Comparison of ENCODE assay signal across 8 mouse cellular contexts in genomic region chr4:129622803-129623535, GRCm38 (mm10). TPM values are rescaled to one million over a fixed set of nuclear protein-coding genes. Genes with fewer than 3 reads are reported as not detected.
DNase-seq lines count a peak whose midpoint lies in the region; ATAC-seq and TF ChIP-seq lines count a peak whose summit lies in the region.

No protein-coding gene starts in this region.

- no peak for TF ChIP-seq CTCF in lung, embryonic 14.5 days (IDR thresholded peaks at IDR 0.05; ENCODE audit: low read depth)

- H3K27me3 ChIP-seq in lung, embryonic 14.5 days (ENCODE audit: insufficient read depth, low read length) = no peaks in the 10 kb centered on the region
- H3K27me3 ChIP-seq in embryonic facial prominence, embryonic 11.5 days (ENCODE audit: control insufficient read depth, insufficient read depth, low read length) = no peaks in the 10 kb centered on the region
- no peaks in the 10 kb centered on the region for H3K27me3 ChIP-seq in neural tube, embryonic 13.5 days

- H3K27ac ChIP-seq in lung, embryonic 14.5 days (ENCODE audit: low read depth) = peak overlapping the region; percentile 83
- 0 out of 2 replicates have a peak overlapping the region, but pooled peaks have one; percentile 71 for H3K27ac ChIP-seq in embryonic facial prominence, embryonic 11.5 days (replicated peaks; ENCODE audit: low read depth, low read length)
- peak overlapping the region; percentile 94 for H3K27ac ChIP-seq in neural tube, embryonic 13.5 days (replicated peaks)

- 15% methylated on average over 8 of the region's 8 CpGs for WGBS in lung, embryonic 14.5 days
- 24% methylated on average over 8 of the region's 8 CpGs for WGBS in embryonic facial prominence, embryonic 11.5 days
- WGBS in neural tube, embryonic 13.5 days = 26% methylated on average over 8 of the region's 8 CpGs

- peak overlapping the region; percentile 65 for H3K4me2 ChIP-seq in lung, embryonic 14.5 days
- H3K4me2 ChIP-seq in embryonic facial prominence, embryonic 11.5 days (ENCODE audit: low read depth, low read length) = peak overlapping the region; percentile 73
- peak overlapping the region; percentile 89 for H3K4me2 ChIP-seq in neural tube, embryonic 13.5 days

- H3K9me3 ChIP-seq in lung, embryonic 14.5 days (ENCODE audit: low read depth, low read length) = no peaks in the 10 kb centered on the region
- H3K9me3 ChIP-seq in embryonic facial prominence, embryonic 11.5 days (replicated peaks; ENCODE audit: control insufficient read depth, low read length) = no peaks in the 10 kb centered on the region
- no peaks in the 10 kb centered on the region for H3K9me3 ChIP-seq in neural tube, embryonic 13.5 days

- peaks cover 25% of the 10 kb centered on the region for H3K36me3 ChIP-seq in lung, embryonic 14.5 days (ENCODE audit: insufficient read depth)
- peaks cover 6% of the 10 kb centered on the region for H3K36me3 ChIP-seq in embryonic facial prominence, embryonic 11.5 days (replicated peaks; ENCODE audit: control insufficient read depth, insufficient read depth, low read depth, low read length)
- peaks cover 28% of the 10 kb centered on the region for H3K36me3 ChIP-seq in neural tube, embryonic 13.5 days

- ATAC-seq in lung, embryonic 14.5 days (ENCODE audit: insufficient read depth) = no peak
- ATAC-seq in embryonic facial prominence, embryonic 11.5 days (replicated peaks; ENCODE audit: insufficient number of reproducible peaks, low FRiP score, low TSS enrichment, low read depth) = no peak
- no peak for ATAC-seq in neural tube, embryonic 13.5 days (ENCODE audit: low read depth)

- H3K4me1 ChIP-seq in lung, embryonic 14.5 days (ENCODE audit: insufficient read depth) = peaks cover 18% of the 10 kb centered on the region; the same call in 1 of the 2 replicates
- peaks cover 4% of the 10 kb centered on the region; the same call in 1 of the 2 replicates for H3K4me1 ChIP-seq in embryonic facial prominence, embryonic 11.5 days (ENCODE audit: control insufficient read depth, insufficient read depth, low read length)
- H3K4me1 ChIP-seq in neural tube, embryonic 13.5 days (replicated peaks) = peaks cover 53% of the 10 kb centered on the region

- DNase-seq in lung, embryonic 14.5 days = no peak
- no peak for DNase-seq in lung, adult 18-20 months
- DNase-seq in embryonic facial prominence, embryonic 11.5 days (ENCODE audit: low spot score) = no peak
- DNase-seq in induced T-regulatory cell, adult 2 months (ENCODE audit: low read depth) = peak; percentile 39
- no peak for DNase-seq in frontal cortex, postnatal 14 days (ENCODE audit: low spot score in 2 of 2)
- DNase-seq in thymus, postnatal 14 days = no peak
- no peak for DNase-seq in right cerebral cortex, adult 2 months (ENCODE audit: low spot score in 2 of 2)

- H3K4me3 ChIP-seq in lung, embryonic 14.5 days (ENCODE audit: low read depth, low read length) = peak overlapping the region; percentile 52
- H3K4me3 ChIP-seq in embryonic facial prominence, embryonic 11.5 days (ENCODE audit: low read depth, low read length) = peak overlapping the region; percentile 61
- H3K4me3 ChIP-seq in neural tube, embryonic 13.5 days = peak overlapping the region; percentile 73

- peak overlapping the region; percentile 68 for H3K9ac ChIP-seq in lung, embryonic 14.5 days
- H3K9ac ChIP-seq in embryonic facial prominence, embryonic 11.5 days (replicated peaks; ENCODE audit: low read length) = peak overlapping the region; percentile 81
- H3K9ac ChIP-seq in neural tube, embryonic 13.5 days = peak overlapping the region; percentile 91

RNA-seq across cellular contexts. Expression of gene Ccdc28b, which starts 0.8 kb away (rescaled TPM):
- 43.9 and 46.3 TPM in 2 replicates for polyA plus RNA-seq in lung, embryonic 14.5 days (2014; fragmentation: Nextera tagmentation; extraction: Ambion mirVana)
- 55.8 and 58.8 TPM in 2 replicates for polyA plus RNA-seq in embryonic facial prominence, embryonic 11.5 days (2014; fragmentation: Nextera tagmentation; extraction: Ambion mirVana)
- 140 and 143 TPM in 2 replicates for polyA plus RNA-seq in neural tube, embryonic 13.5 days (2015; fragmentation: Nextera tagmentation; extraction: Ambion mirVana)

RNA-seq across cellular contexts. Expression of gene Iqcc, which starts 4.1 kb away (rescaled TPM):
- polyA plus RNA-seq in lung, embryonic 14.5 days (2014; fragmentation: Nextera tagmentation; extraction: Ambion mirVana) = 23.6 and 25.8 TPM in 2 replicates
- polyA plus RNA-seq in embryonic facial prominence, embryonic 11.5 days (2014; fragmentation: Nextera tagmentation; extraction: Ambion mirVana) = 22.8 and 23.5 TPM in 2 replicates
- polyA plus RNA-seq in neural tube, embryonic 13.5 days (2015; fragmentation: Nextera tagmentation; extraction: Ambion mirVana) = 34.7 and 35.1 TPM in 2 replicates

RNA-seq across cellular contexts. Expression of gene Dcdc2b, which starts 8.9 kb away (rescaled TPM):
- polyA plus RNA-seq in lung, embryonic 14.5 days (2014; fragmentation: Nextera tagmentation; extraction: Ambion mirVana) = 2.1 and 2.5 TPM in 2 replicates
- polyA plus RNA-seq in embryonic facial prominence, embryonic 11.5 days (2014; fragmentation: Nextera tagmentation; extraction: Ambion mirVana) = 1.2 and 1.9 TPM in 2 replicates
- 2.8 and 3.5 TPM in 2 replicates for polyA plus RNA-seq in neural tube, embryonic 13.5 days (2015; fragmentation: Nextera tagmentation; extraction: Ambion mirVana)

RNA-seq across cellular contexts. Expression of gene Txlna, which starts 17.9 kb away (rescaled TPM):
- polyA plus RNA-seq in lung, embryonic 14.5 days (2014; fragmentation: Nextera tagmentation; extraction: Ambion mirVana) = 100 and 109 TPM in 2 replicates
- polyA plus RNA-seq in embryonic facial prominence, embryonic 11.5 days (2014; fragmentation: Nextera tagmentation; extraction: Ambion mirVana) = 100 and 101 TPM in 2 replicates
- 47.6 and 55.2 TPM in 2 replicates for polyA plus RNA-seq in neural tube, embryonic 13.5 days (2015; fragmentation: Nextera tagmentation; extraction: Ambion mirVana)

RNA-seq across cellular contexts. Expression of gene Tmem234, which starts 22.5 kb away (rescaled TPM):
- 187 and 200 TPM in 2 replicates for polyA plus RNA-seq in lung, embryonic 14.5 days (2014; fragmentation: Nextera tagmentation; extraction: Ambion mirVana)
- 163 and 195 TPM in 2 replicates for polyA plus RNA-seq in embryonic facial prominence, embryonic 11.5 days (2014; fragmentation: Nextera tagmentation; extraction: Ambion mirVana)
- polyA plus RNA-seq in neural tube, embryonic 13.5 days (2015; fragmentation: Nextera tagmentation; extraction: Ambion mirVana) = 176 and 193 TPM in 2 replicates
